Mouse (Mus musculus) midbrain, embryonic 12.5 days (tissue): ENCODE data around the gene Cdh18. TPM values are rescaled to one million over a fixed set of nuclear protein-coding genes. Genes with fewer than 3 reads are reported as not detected.
"Not testable (repeated sequence)": the region's sequence is repeated elsewhere in the genome, so short reads cannot be mapped to it uniquely, and the experiment has no call there.

Source experiments
- ATAC-seq: fragments of 200-750 bp; cut with Nextera tagmentation; 2 replicates; pipeline ENCODE4 v1.8.0; 2017; ENCODE audit warnings: low read depth, moderate TSS enrichment, moderate library complexity; ENCODE audit not compliant: low FRiP score
- H3K27ac ChIP-seq: fragments of 300-500 bp; sonication (generic); replicated peaks from 2 replicates; pipeline ENCODE4 v1.5.1; 2016; ENCODE audit warnings: mild to moderate bottlenecking
- H3K27me3 ChIP-seq: fragments of 300-500 bp; sonication (generic); 2 replicates; pipeline ENCODE4 v1.6.1; 2016; ENCODE audit warnings: mild to moderate bottlenecking
- H3K36me3 ChIP-seq: fragments of 300-500 bp; sonication (generic); 2 replicates; pipeline ENCODE4 v1.6.1; 2016
- H3K4me1 ChIP-seq: fragments of 300-500 bp; sonication (generic); 2 replicates; pipeline ENCODE4 v1.6.1; 2016
- H3K4me2 ChIP-seq: fragments of 300-500 bp; sonication (generic); replicated peaks from 2 replicates; pipeline ENCODE4 v1.6.1; 2016; ENCODE audit warnings: mild to moderate bottlenecking, moderate library complexity
- H3K4me3 ChIP-seq: fragments of 300-500 bp; sonication (generic); 2 replicates; pipeline ENCODE4 v1.5.1; 2016; ENCODE audit warnings: mild to moderate bottlenecking
- H3K9ac ChIP-seq: fragments of 300-500 bp; sonication (generic); replicated peaks from 2 replicates; pipeline ENCODE4 v1.6.1; 2016; ENCODE audit warnings: mild to moderate bottlenecking, moderate library complexity
- H3K9me3 ChIP-seq: fragments of 300-500 bp; sonication (generic); 2 replicates; pipeline ENCODE4 v1.6.1; 2016; ENCODE audit warnings: mild to moderate bottlenecking
- WGBS: fragments of 180-500 bp; shearing (Covaris S2); methylation state at CpG from one replicate; pipeline ENCODE4 v1.1.7; 2016; 5-methylcytosine and 5-hydroxymethylcytosine counted together
- polyA plus RNA-seq: library from polyadenylated mRNA; unstranded; fragments of >200 nt; fragmentation: Nextera tagmentation; extraction: Ambion mirVana; gene quantifications from 2 replicates; pipeline ENCODE4 v1.2.1, GENCODE M21; 2016

Gene Cdh18
- polyA plus RNA-seq, 1 experiment from 2014 or later = 1.3 TPM

DNA sequence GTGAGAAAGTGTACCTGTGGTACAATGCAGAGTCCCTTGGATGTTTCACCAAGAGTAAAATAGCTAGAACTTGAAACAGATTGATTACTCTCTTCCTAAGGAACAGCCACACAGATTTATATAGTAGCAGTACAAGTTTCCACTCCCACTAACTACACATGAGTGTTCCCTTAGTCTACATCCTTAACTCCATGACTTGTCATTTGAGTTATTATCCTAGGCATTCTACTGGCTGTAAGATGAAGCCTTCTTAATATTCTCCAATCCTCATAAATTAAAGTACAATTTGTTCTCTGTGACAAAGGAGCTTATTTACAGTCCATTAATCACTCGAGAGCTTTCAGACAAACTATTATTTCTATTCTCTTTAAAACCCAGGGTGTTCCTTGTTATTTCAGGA is 756.2 kb downstream of the Cdh18 start:
- Histone ChIP-seq H3K9ac (no peak overlapping the region), H3K9me3 (no peaks in the 10 kb centered on the region), H3K4me2 (no peak overlapping the region), H3K27me3 (no peaks in the 10 kb centered on the region), H3K36me3 (no peaks in the 10 kb centered on the region), H3K4me1 (no peaks in the 10 kb centered on the region), H3K27ac (no peak overlapping the region), H3K4me3 (no peak overlapping the region)
- WGBS = 58% methylated on average over 1 of the region's 1 CpGs
- ATAC-seq = no peak

DNA sequence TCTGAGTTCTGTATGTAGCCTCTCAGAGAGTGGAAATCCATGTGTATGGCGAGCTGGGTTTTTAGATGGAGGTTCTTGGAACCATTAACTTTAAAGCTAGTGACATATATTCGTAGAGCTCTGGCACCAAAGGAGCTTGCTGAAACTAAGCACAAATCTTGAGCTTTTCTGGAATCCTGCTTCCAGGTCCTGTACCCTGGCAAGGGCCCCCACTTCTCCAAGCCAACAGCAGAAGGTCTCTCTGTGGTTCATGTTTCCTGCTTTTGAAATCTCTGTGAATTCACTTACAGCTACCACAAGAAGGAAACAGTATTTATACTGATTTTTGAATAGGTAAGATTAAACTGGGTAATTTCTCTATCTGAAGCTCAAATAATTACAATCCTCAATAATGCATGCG is 767.9 kb downstream of the Cdh18 start:
- 93% methylated on average over 3 of the region's 3 CpGs for WGBS
- Histone ChIP-seq H3K9me3 (no peaks in the 10 kb centered on the region), H3K36me3 (no peaks in the 10 kb centered on the region), H3K4me1 (no peaks in the 10 kb centered on the region), H3K27ac (no peak overlapping the region), H3K4me2 (no peak overlapping the region), H3K27me3 (no peaks in the 10 kb centered on the region), H3K9ac (no peak overlapping the region), H3K4me3 (no peak overlapping the region)
- ATAC-seq = no peak

DNA sequence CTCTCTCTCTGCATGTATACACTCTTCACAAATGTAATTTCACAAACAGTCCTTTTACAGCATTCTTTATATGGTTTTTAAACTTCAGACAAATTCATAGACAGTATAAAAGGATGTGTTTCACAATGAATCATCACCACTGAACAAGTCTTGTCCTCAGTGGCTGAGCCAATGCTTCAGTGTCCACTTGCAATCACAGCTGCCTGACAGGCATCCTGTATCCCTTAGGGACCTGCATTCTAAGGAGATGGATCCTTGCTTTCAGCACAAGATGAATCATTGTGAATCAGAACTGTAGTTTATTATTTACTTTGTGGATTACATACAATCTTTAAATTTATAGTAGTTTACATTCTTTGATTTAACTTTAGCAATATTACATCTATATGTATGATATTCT is 768.6 kb downstream of the Cdh18 start:
- Histone ChIP-seq H3K27me3 (no peaks in the 10 kb centered on the region), H3K4me2 (no peak overlapping the region), H3K4me1 (no peaks in the 10 kb centered on the region), H3K36me3 (no peaks in the 10 kb centered on the region), H3K4me3 (no peak overlapping the region), H3K27ac (no peak overlapping the region), H3K9me3 (no peaks in the 10 kb centered on the region), H3K9ac (no peak overlapping the region)
- ATAC-seq = no peak

DNA sequence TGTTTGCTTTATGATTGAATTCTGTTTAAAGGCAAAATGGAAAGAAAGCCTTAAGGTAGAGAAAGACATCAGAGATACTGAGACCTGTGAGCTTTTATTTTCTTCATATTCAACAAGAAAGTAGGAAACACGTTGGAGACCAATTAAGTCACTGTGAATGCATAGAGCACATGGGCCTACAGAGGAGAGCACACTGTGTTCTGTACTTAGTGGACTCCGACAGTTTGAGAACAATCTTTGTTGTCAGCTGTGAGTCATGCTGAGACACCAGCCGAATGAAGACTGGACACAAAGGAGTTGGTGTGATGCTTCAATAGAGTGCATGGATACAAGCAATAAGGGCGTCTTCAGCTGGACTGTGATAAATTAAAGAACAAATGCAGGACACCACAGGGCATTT is 791.5 kb downstream of the Cdh18 start:
- not testable (repeated sequence) for H3K36me3 ChIP-seq, H3K4me3 ChIP-seq, H3K9me3 ChIP-seq, H3K4me1 ChIP-seq, H3K27me3 ChIP-seq, H3K9ac ChIP-seq, H3K27ac ChIP-seq, H3K4me2 ChIP-seq
- WGBS = no CpG with 5 or more reads among the region's 4 CpGs
- ATAC-seq = 0 out of 2 replicates have a peak, but pooled peaks have one; percentile 52

DNA sequence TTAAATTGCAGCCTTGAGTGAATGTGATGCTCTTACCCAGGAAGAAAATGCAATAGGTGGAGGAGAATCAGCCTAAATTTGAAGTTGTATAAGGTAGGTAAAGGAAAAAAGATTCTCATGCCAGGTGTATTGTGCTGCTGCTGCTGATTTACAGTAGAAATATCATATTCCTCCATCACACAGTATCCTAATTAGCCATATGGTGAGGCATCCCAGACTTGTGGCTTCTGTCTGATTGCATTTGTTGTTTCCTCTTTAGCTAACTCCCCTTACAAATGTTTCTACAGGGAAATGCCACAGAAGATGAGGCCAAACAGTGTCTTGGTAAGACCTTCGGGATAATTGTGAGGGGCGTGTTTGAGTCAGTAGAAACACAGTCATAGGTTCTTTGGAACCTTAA is 802.3 kb downstream of the Cdh18 start:
- ATAC-seq = no peak
- H3K4me3 ChIP-seq = no peak overlapping the region
- no peak overlapping the region for H3K4me2 ChIP-seq
- no peaks in the 10 kb centered on the region for H3K9me3 ChIP-seq
- H3K4me1 ChIP-seq = no peaks in the 10 kb centered on the region
- H3K27ac ChIP-seq = no peak overlapping the region
- no peak overlapping the region for H3K9ac ChIP-seq
- no peaks in the 10 kb centered on the region for H3K36me3 ChIP-seq
- H3K27me3 ChIP-seq = no peaks in the 10 kb centered on the region
- 87% methylated on average over 2 of the region's 2 CpGs for WGBS

DNA sequence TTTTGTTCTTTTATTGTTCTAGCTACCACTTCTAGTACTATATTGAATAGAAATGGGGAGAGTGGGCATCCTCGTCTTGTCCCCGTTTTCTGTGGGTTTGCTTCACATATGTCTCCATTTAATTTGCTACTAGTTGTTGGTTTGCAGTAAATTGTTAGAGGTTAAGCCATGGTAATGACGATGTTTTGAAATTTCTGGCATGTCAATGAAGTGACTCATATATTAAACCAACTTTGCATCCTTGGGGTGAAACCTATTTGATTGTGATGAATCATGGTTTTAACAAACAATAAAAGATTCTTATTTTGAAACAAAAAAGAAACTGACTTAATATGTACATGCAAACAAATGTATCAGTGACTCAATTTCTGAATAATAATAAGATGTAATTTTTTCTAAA is 817.5 kb downstream of the Cdh18 start:
- H3K4me1 ChIP-seq = no peaks in the 10 kb centered on the region
- no peaks in the 10 kb centered on the region for H3K27me3 ChIP-seq
- no peak overlapping the region for H3K4me2 ChIP-seq
- H3K9ac ChIP-seq = no peak overlapping the region
- H3K36me3 ChIP-seq = no peaks in the 10 kb centered on the region
- H3K4me3 ChIP-seq = no peak overlapping the region
- 95% methylated on average over 3 of the region's 3 CpGs for WGBS
- no peaks in the 10 kb centered on the region for H3K9me3 ChIP-seq
- ATAC-seq = no peak
- H3K27ac ChIP-seq = no peak overlapping the region

DNA sequence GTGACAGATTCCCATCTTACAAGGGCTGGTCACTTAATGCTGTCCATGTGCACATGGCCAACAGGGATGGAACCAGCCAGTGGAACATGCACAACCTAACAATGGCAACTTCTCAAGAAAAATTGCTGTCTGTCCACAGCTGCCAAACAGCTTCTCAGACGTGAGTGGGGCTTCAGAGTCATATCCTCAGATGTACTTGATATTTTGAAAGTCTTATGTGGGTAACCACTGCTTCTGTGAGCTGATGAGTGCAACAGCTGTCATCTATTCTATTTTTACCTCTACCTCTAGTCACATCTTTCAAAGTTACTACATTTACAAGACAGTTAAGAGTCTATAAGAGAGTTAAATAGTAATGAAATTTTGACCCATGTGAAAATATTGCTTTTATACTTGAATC is 818.9 kb downstream of the Cdh18 start:
- ATAC-seq = no peak
- Histone ChIP-seq H3K9ac (no peak overlapping the region), H3K27ac (no peak overlapping the region), H3K4me2 (no peak overlapping the region), H3K4me3 (no peak overlapping the region), H3K36me3 (no peaks in the 10 kb centered on the region), H3K4me1 (no peaks in the 10 kb centered on the region), H3K9me3 (no peaks in the 10 kb centered on the region), H3K27me3 (no peaks in the 10 kb centered on the region)
- WGBS = 72% methylated on average over 1 of the region's 1 CpGs

DNA sequence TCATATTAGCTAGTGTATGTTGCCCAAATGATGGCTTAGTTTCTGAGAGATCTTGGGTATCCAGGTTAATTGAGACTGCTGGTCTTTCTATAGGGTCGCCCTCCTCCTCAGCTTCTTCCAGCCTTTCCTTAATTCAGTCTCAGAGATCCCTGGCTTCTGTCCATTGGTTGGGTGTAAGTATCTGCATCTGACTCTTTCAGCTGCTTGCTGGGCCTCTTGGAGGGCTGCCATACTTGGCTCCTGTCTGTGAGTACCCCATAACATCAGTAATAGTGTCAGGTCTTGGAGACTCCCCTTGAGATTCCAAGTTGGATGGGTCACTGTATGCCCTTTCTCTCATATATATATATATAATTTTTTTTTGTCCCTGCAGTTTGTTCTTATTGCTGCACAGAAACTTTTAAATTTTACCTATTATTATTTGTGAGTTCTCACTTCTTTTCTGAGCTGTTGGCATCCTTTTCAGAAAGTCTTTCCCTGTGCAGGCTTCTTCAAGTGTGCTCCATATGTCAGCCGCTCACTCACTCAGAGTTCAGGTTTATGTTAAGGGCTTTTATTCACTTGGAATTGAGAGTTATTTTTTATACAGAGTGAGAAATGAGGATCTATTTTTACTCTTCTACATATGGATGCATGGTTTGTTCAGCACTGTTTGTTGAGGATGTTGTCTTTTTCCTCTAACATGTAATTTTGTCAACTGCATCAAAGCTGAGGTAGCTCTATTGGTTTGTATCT is 829.4 kb downstream of the Cdh18 start:
- no peak overlapping the region for H3K4me2 ChIP-seq
- H3K9me3 ChIP-seq = no peaks in the 10 kb centered on the region
- 87% methylated on average over 2 of the region's 2 CpGs for WGBS
- H3K27ac ChIP-seq = no peak overlapping the region
- H3K36me3 ChIP-seq = no peaks in the 10 kb centered on the region
- H3K9ac ChIP-seq = no peak overlapping the region
- ATAC-seq = no peak
- H3K27me3 ChIP-seq = no peaks in the 10 kb centered on the region
- H3K4me1 ChIP-seq = no peaks in the 10 kb centered on the region
- H3K4me3 ChIP-seq = no peak overlapping the region

DNA sequence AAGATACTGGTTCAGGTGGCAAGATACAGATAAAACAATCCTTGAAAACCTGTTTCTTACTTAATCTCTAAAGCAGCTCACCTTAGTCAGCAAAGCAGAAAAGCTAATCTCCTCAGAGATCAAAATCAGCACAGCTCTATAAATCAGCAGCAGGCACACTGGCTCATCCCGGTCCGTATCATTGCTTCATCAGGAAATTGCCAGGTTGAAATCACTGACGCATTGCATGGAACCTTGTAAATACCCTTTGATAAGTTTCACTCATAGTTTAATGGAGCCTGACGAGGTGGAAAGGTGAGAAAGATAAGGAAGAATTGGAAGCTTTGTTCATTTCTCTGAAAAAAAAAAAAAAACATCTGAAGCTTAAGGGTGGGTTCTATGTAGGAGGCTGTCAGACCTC is 837.0 kb downstream of the Cdh18 start:
- Histone ChIP-seq H3K4me2 (no peak overlapping the region), H3K4me1 (no peaks in the 10 kb centered on the region), H3K36me3 (no peaks in the 10 kb centered on the region), H3K27me3 (no peaks in the 10 kb centered on the region), H3K9me3 (no peaks in the 10 kb centered on the region), H3K9ac (no peak overlapping the region), H3K27ac (no peak overlapping the region), H3K4me3 (no peak overlapping the region)
- no peak for ATAC-seq
- 74% methylated on average over 4 of the region's 4 CpGs for WGBS

DNA sequence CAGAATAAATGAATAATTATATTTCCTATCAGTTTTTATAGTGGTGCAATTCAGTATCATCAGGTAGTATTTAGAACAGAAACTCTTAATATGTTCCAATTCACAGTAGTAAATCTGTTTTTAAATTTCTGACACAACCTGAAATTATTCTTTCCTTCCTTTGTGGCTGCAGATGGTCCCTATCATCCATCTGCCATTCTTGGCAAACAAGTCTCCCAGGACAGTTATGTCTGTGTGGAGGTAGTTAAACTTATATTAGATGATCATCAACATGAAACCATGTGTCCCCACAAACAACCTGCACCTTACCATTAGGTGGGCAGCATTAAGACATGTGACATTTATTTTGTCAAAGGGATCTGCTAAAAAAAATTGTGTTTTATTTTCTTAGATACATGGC is 847.8 kb downstream of the Cdh18 start:
- no peak for ATAC-seq
- no peak overlapping the region for H3K27ac ChIP-seq
- no peaks in the 10 kb centered on the region for H3K27me3 ChIP-seq
- no peak overlapping the region for H3K4me3 ChIP-seq
- H3K9ac ChIP-seq = no peak overlapping the region
- no peaks in the 10 kb centered on the region for H3K36me3 ChIP-seq
- H3K9me3 ChIP-seq = no peaks in the 10 kb centered on the region
- no peaks in the 10 kb centered on the region for H3K4me1 ChIP-seq
- no peak overlapping the region for H3K4me2 ChIP-seq

DNA sequence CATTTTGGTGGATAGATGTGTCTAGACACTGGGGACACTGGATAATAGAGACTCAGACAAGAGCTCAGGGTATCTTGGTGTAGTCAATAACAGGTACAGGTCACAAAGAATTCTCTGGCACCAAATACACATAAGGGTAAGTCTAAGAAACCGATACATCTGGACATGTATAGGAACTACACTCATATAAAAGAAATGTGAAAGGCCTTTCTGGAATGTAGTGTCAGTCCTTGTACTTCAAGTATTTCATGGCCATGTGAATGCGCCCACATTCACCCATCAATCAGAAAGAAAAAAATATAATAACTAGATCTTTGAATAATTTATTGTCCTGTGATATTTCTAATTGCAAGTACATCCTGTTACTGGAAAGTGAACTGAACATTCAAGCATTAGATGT is 855.0 kb downstream of the Cdh18 start:
- Histone ChIP-seq H3K36me3 (no peaks in the 10 kb centered on the region), H3K27me3 (no peaks in the 10 kb centered on the region), H3K27ac (no peak overlapping the region), H3K4me3 (no peak overlapping the region), H3K9me3 (no peaks in the 10 kb centered on the region), H3K4me2 (no peak overlapping the region), H3K4me1 (no peaks in the 10 kb centered on the region), H3K9ac (no peak overlapping the region)
- WGBS = 87% methylated on average over 2 of the region's 2 CpGs
- no peak for ATAC-seq

DNA sequence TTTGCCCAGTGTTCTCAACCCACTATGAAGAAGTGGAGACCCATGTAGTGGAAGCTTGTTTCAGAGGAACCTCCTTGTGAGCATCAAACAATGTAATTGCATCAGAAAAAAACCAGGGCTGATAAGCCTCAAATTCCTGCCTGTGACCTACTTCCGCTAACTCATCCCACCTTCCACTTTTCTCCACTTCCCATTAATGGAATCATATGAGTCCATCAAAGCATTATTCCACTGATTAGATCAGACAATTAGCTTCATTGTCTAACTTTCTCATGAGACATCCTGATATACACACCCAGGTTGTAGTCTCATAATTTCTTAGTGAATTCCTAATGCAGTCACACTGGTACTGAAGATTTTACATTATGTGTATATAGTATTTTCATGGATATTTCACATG is 859.4 kb downstream of the Cdh18 start:
- H3K9ac ChIP-seq = no peak overlapping the region
- 94% methylated on average over 1 of the region's 1 CpGs for WGBS
- no peak for ATAC-seq
- no peaks in the 10 kb centered on the region for H3K4me1 ChIP-seq
- no peak overlapping the region for H3K4me3 ChIP-seq
- no peaks in the 10 kb centered on the region for H3K27me3 ChIP-seq
- H3K4me2 ChIP-seq = no peak overlapping the region
- no peaks in the 10 kb centered on the region for H3K36me3 ChIP-seq
- H3K9me3 ChIP-seq = no peaks in the 10 kb centered on the region
- H3K27ac ChIP-seq = no peak overlapping the region

DNA sequence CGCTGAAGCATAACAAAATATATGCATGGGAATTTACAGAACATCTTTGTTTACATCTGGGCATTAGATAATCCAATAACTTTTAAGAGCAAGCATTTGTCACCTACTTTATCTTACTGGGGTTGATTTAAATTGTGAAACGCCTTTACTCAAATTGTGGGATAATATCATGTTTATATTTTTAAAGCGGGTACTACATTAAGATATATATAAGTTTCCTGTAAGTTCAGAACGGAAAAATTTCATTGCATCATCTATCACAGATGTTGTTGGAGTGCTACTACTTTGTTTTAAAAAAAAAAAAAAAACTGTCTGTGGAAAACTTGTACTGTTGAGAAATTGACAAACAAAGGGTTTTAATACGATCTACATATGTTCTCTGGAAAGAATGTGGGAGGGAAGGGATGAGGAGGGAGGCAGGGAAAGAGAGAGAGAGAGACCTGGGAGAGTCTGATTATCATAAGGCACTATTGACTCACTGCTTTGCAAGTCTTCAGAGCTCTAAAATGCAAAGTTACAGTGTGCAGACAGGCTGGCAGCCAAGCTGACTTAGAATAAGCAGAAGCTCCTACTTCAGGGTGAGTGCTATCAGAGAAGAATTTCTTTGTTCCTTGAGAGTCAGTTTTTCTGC is 867.7 kb downstream of the Cdh18 start:
- WGBS = 74% methylated on average over 5 of the region's 5 CpGs
- Histone ChIP-seq H3K4me3 (no peak overlapping the region), H3K9ac (no peak overlapping the region), H3K27me3 (no peaks in the 10 kb centered on the region), H3K4me2 (no peak overlapping the region), H3K36me3 (no peaks in the 10 kb centered on the region), H3K27ac (no peak overlapping the region), H3K4me1 (no peaks in the 10 kb centered on the region), H3K9me3 (no peaks in the 10 kb centered on the region)
- no peak for ATAC-seq
